Mouse (Mus musculus): ENCODE data around the gene Gm28041. TPM values are rescaled to one million over a fixed set of nuclear protein-coding genes. Genes with fewer than 3 reads are reported as not detected.
"Not testable (repeated sequence)": the region's sequence is repeated elsewhere in the genome, so short reads cannot be mapped to it uniquely, and the experiment has no call there.

The Gm28041 gene
- polyA plus RNA-seq, 1 experiment from 2014 or later, result not detected

DNA sequence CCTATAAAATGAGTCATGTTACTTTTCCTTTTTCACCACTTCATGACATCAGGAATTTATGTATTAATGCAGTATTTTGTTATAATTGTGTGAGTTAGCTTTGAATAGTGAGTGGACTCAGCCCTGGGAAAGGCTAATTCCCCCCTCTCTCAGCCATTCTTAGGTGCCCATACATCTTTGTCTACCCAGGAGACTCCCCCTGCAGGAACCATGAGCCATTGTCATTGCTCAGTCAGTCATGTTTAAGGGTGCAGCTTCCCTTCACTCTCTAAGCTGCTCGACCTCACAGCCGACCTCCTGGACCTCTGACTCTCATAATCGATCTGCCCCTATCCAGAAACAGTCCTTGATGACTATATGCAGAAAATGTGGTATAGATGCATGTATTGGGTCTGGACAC, 722 bp upstream of the Gm28041 start:
- not testable (repeated sequence) for ATAC-seq (replicated peaks; ENCODE audit: low FRiP score); H3K27me3 ChIP-seq (ENCODE audit: control insufficient read depth, insufficient read depth, low read length); H3K4me1 ChIP-seq (replicated peaks; ENCODE audit: control insufficient read depth, insufficient read depth, low read length); H3K36me3 ChIP-seq (ENCODE audit: control insufficient read depth, insufficient read depth, low read length); H3K27ac ChIP-seq (ENCODE audit: low read depth, low read length); H3K9me3 ChIP-seq (ENCODE audit: control insufficient read depth, low read length); H3K4me2 ChIP-seq (ENCODE audit: low read depth, low read length, severe bottlenecking); H3K9ac ChIP-seq (ENCODE audit: low read length); H3K4me3 ChIP-seq (ENCODE audit: low read depth, low read length); DNase-seq (ENCODE audit: low spot score)
- 52% methylated on average over 3 of the region's 3 CpGs for WGBS

- no peak within 1 kb of the TSS for H3K27ac ChIP-seq (ENCODE audit: low read depth, low read length)
- H3K36me3 ChIP-seq (ENCODE audit: control insufficient read depth, insufficient read depth, low read length), result no peaks in the 10 kb centered on the region
- H3K9ac ChIP-seq (ENCODE audit: low read length), result peak within 1 kb of the TSS; percentile 68
- H3K4me3 ChIP-seq (ENCODE audit: low read depth, low read length), result peak within 1 kb of the TSS; percentile 56
- no peaks in the 10 kb centered on the region for H3K9me3 ChIP-seq (ENCODE audit: control insufficient read depth, low read length)
- WGBS, result 2% methylated on average over 15 of the region's 15 CpGs
- peaks cover 2% of the 10 kb centered on the region; the same call in 1 of the 2 replicates for H3K4me1 ChIP-seq (replicated peaks; ENCODE audit: control insufficient read depth, insufficient read depth, low read length)
- H3K4me2 ChIP-seq (ENCODE audit: low read depth, low read length, severe bottlenecking), result peak within 1 kb of the TSS; percentile 56
- no peaks in the 10 kb centered on the region for H3K27me3 ChIP-seq (ENCODE audit: control insufficient read depth, insufficient read depth, low read length)
- DNase-seq (ENCODE audit: low spot score) (peak; percentile 86), ATAC-seq (replicated peaks; ENCODE audit: low FRiP score) (peak; percentile 92)
Observed at GRCm38 (mm10) chr13:67360131-67360744, 15.3 kb downstream of the Gm28041 start, which contains the start of the genes Gm28044 and Zfp953. Gene Gm28044 (minus strand): TSS chr13:67360536. Gene Zfp953 (minus strand): TSS chr13:67360605.

DNA sequence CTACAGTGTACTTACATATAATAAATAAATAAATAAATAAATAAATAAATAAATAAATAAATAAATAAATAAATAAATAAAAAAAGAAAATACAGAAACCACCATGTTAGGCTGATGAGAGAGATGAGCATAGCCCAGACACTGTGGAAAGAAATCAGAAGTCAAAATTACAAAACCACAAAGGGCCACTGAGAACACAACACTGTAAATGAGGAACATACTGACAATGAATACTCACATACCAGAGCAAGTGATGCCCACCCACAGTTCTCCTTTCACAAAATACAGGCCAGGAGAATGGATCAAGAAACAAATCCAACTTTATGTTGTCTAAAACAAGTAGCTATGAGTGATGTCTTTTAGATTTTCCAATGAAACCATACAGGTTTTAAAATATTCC, 23.7 kb downstream of the Gm28041 start:
- no peaks in the 10 kb centered on the region for H3K9me3 ChIP-seq (ENCODE audit: control insufficient read depth, low read length)
- DNase-seq (ENCODE audit: low spot score) (no peak), ATAC-seq (replicated peaks; ENCODE audit: low FRiP score) (no peak)
- no peak overlapping the region for H3K4me3 ChIP-seq (ENCODE audit: low read depth, low read length)
- no peak overlapping the region for H3K27ac ChIP-seq (ENCODE audit: low read depth, low read length)
- no peaks in the 10 kb centered on the region for H3K27me3 ChIP-seq (ENCODE audit: control insufficient read depth, insufficient read depth, low read length)
- no peak overlapping the region for H3K4me2 ChIP-seq (ENCODE audit: low read depth, low read length, severe bottlenecking)
- no peak overlapping the region for H3K9ac ChIP-seq (ENCODE audit: low read length)
- no peaks in the 10 kb centered on the region for H3K4me1 ChIP-seq (replicated peaks; ENCODE audit: control insufficient read depth, insufficient read depth, low read length)
- H3K36me3 ChIP-seq (ENCODE audit: control insufficient read depth, insufficient read depth, low read length), result no peaks in the 10 kb centered on the region

GRCm38 (mm10) chr13:67343422-67343821, 32.1 kb downstream of the Gm28041 start:
- Histone ChIP-seq H3K4me2 (ENCODE audit: low read depth, low read length, severe bottlenecking) (no peak overlapping the region), H3K27ac (ENCODE audit: low read depth, low read length) (no peak overlapping the region), H3K4me3 (ENCODE audit: low read depth, low read length) (no peak overlapping the region), H3K9ac (ENCODE audit: low read length) (no peak overlapping the region), H3K9me3 (ENCODE audit: control insufficient read depth, low read length) (no peaks in the 10 kb centered on the region), H3K27me3 (ENCODE audit: control insufficient read depth, insufficient read depth, low read length) (no peaks in the 10 kb centered on the region), H3K36me3 (ENCODE audit: control insufficient read depth, insufficient read depth, low read length) (no peaks in the 10 kb centered on the region), H3K4me1 (replicated peaks; ENCODE audit: control insufficient read depth, insufficient read depth, low read length) (no peaks in the 10 kb centered on the region)
- DNase-seq (ENCODE audit: low spot score), result no peak
- 93% methylated on average over 2 of the region's 2 CpGs for WGBS
- no peak for ATAC-seq (replicated peaks; ENCODE audit: low FRiP score)

DNA sequence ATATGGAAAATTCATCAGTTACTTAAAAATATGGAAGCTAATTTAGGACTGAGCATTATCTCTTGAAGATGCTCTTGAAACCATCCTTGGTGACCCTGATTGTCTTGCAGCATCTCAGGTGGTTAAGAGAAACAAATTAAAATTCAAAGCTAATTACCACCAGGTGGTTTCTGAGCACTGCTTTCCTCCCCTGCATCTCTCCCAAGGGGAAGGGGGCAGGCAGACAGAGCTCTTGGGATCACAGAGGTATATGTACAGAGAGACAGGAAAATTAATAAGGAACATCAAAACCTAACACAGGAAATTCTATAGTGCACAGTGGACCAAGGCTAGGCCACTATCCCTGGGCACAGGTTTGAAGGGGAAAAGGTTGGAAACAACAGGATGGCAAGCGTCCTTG, 42.7 kb downstream of the Gm28041 start:
- H3K4me2 ChIP-seq (ENCODE audit: low read depth, low read length, severe bottlenecking), result peak overlapping the region; percentile 52
- H3K27me3 ChIP-seq (ENCODE audit: control insufficient read depth, insufficient read depth, low read length), result no peaks in the 10 kb centered on the region
- no peaks in the 10 kb centered on the region for H3K4me1 ChIP-seq (replicated peaks; ENCODE audit: control insufficient read depth, insufficient read depth, low read length)
- H3K4me3 ChIP-seq (ENCODE audit: low read depth, low read length), result peak overlapping the region; percentile 47
- H3K27ac ChIP-seq (ENCODE audit: low read depth, low read length), result no peak overlapping the region
- H3K9ac ChIP-seq (ENCODE audit: low read length), result peak overlapping the region; percentile 60
- peak; percentile 43 for ATAC-seq (replicated peaks; ENCODE audit: low FRiP score)
- DNase-seq (ENCODE audit: low spot score), result no peak
- no peaks in the 10 kb centered on the region for H3K9me3 ChIP-seq (ENCODE audit: control insufficient read depth, low read length)
- WGBS, result 68% methylated on average over 1 of the region's 1 CpGs
- no peaks in the 10 kb centered on the region for H3K36me3 ChIP-seq (ENCODE audit: control insufficient read depth, insufficient read depth, low read length)

DNA sequence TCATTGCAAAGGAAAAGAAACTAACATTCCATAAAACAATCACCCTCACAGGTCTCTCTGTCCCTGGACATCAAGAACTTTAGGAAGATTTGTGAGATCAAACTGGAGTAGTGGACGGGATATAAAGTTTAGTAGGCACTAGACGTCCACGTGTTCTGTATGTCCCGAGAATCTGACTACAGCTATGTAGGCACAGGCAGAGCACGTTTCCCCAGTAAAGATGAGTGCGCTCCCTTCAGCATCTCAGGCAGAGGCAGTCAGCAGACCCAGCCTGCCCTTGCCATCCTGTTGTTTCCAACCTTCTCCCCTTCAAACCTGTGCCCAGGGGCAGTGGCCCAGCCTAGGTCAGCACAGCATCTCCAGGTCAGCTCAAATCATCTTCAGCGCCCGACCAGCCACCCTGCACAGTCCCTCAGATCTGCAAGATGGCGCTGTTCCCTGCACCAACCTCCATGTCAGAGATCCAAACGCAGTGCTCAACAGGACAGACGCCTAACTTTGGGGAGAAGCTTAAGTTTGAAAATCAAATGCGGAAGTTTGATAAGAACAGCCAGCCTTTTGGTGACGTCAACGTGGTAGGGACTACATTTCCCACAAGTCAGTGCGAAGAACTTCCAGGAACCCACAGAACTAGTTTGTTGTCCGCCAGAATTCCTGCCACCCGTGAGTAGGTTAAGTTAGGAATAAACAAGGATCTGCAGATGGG, 43.4 kb downstream of the Gm28041 start, which contains the start of gene Zfp595:
Gene Zfp595, minus strand, starts transcription at position 552 of the 706 bp plus-strand sequence.
- WGBS, result 21% methylated on average over 17 of the region's 17 CpGs
- Histone ChIP-seq H3K27me3 (ENCODE audit: control insufficient read depth, insufficient read depth, low read length) (no peaks in the 10 kb centered on the region), H3K27ac (ENCODE audit: low read depth, low read length) (no peak within 1 kb of the TSS), H3K4me3 (ENCODE audit: low read depth, low read length) (peak within 1 kb of the TSS; percentile 47), H3K9ac (ENCODE audit: low read length) (peak within 1 kb of the TSS; percentile 60), H3K4me1 (replicated peaks; ENCODE audit: control insufficient read depth, insufficient read depth, low read length) (no peaks in the 10 kb centered on the region), H3K9me3 (ENCODE audit: control insufficient read depth, low read length) (no peaks in the 10 kb centered on the region), H3K4me2 (ENCODE audit: low read depth, low read length, severe bottlenecking) (peak within 1 kb of the TSS; percentile 52), H3K36me3 (ENCODE audit: control insufficient read depth, insufficient read depth, low read length) (no peaks in the 10 kb centered on the region)
- ATAC-seq (replicated peaks; ENCODE audit: low FRiP score), result peak; percentile 91
- DNase-seq (ENCODE audit: low spot score), result peak; percentile 73

DNA sequence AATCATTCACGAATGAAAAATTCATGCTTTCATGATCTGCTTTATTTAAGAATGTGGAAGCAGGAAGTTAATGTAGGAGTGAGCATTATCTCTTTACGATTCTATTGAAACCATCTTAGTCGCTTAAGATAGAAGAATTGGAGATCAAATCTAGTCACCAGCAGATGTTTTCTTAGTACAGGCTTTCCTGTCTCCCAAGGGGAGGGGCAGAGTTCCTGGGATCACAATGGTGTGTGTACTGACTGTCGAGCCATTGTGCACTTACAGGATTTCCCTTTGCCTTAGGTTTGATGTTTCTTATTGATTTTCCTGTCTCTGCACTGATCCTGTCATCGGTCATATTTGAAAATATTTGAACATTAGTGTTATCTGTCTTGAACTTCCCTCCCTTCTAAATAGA, 68.8 kb downstream of the Gm28041 start:
- H3K36me3 ChIP-seq (ENCODE audit: control insufficient read depth, insufficient read depth, low read length), result no peaks in the 10 kb centered on the region
- H3K9ac ChIP-seq (ENCODE audit: low read length), result peak overlapping the region; percentile 72
- no peak overlapping the region for H3K27ac ChIP-seq (ENCODE audit: low read depth, low read length)
- peak; percentile 56 for ATAC-seq (replicated peaks; ENCODE audit: low FRiP score)
- no peaks in the 10 kb centered on the region for H3K9me3 ChIP-seq (ENCODE audit: control insufficient read depth, low read length)
- DNase-seq (ENCODE audit: low spot score), result no peak
- peak overlapping the region; percentile 58 for H3K4me3 ChIP-seq (ENCODE audit: low read depth, low read length)
- H3K4me1 ChIP-seq (replicated peaks; ENCODE audit: control insufficient read depth, insufficient read depth, low read length), result no peaks in the 10 kb centered on the region
- 35% methylated on average over 5 of the region's 5 CpGs for WGBS
- H3K4me2 ChIP-seq (ENCODE audit: low read depth, low read length, severe bottlenecking), result peak overlapping the region; percentile 87
- no peaks in the 10 kb centered on the region for H3K27me3 ChIP-seq (ENCODE audit: control insufficient read depth, insufficient read depth, low read length)

DNA sequence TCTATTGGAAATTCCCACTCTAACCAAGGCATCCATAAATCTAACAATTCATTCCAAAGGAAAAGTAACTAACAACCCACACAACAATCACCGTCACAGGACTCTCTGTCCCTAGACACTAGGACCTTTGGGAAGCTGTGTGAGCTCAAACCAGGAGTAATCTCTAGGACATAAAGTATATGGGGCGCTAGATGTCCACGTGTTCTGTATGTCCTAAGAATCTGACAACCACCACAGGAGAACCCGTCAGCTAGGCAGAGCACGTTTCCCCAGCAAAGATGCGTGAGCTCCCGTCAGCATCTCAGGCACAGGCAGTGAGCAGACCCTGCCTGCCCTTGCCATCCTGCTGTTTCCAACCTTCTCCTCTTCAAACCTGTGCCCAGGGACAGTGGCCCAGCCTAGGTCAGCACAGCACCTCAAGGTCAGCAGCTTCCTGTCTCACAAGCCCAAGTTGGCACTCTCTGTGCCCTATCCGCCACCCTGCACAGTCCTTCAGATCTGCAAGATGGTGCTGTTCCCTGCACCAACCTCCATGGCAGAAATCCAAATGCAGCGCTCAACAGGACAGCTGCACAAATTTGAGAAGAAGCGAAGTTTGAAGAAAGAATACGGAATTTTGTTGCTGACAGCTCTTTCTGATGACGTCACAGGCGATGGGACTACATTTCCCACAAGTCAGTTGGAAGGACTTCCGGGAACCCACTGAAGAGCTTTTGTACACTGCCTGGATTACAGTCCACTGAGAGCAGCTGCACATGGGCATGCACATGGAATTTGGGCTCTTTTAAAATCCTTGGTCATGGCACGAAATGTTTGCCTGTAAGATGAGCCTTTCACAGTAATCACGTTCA, 69.5 kb downstream of the Gm28041 start, which contains the start of gene Zfp457:
Gene Zfp457, minus strand, starts transcription at position 664 of the 851 bp plus-strand sequence.
- no peaks in the 10 kb centered on the region for H3K36me3 ChIP-seq (ENCODE audit: control insufficient read depth, insufficient read depth, low read length)
- DNase-seq (ENCODE audit: low spot score), result peak; percentile 79
- H3K27me3 ChIP-seq (ENCODE audit: control insufficient read depth, insufficient read depth, low read length), result no peaks in the 10 kb centered on the region
- no peaks in the 10 kb centered on the region for H3K4me1 ChIP-seq (replicated peaks; ENCODE audit: control insufficient read depth, insufficient read depth, low read length)
- H3K4me3 ChIP-seq (ENCODE audit: low read depth, low read length), result peak within 1 kb of the TSS; percentile 58
- H3K4me2 ChIP-seq (ENCODE audit: low read depth, low read length, severe bottlenecking), result peak within 1 kb of the TSS; percentile 87
- ATAC-seq (replicated peaks; ENCODE audit: low FRiP score), result peak; percentile 99
- H3K9me3 ChIP-seq (ENCODE audit: control insufficient read depth, low read length), result no peaks in the 10 kb centered on the region
- no peak within 1 kb of the TSS for H3K27ac ChIP-seq (ENCODE audit: low read depth, low read length)
- H3K9ac ChIP-seq (ENCODE audit: low read length), result peak within 1 kb of the TSS; percentile 72
- WGBS, result 16% methylated on average over 16 of the region's 16 CpGs

Measured in forebrain, embryonic 11.5 days (tissue).